ENCODE assay signal across 23 mouse cellular contexts in the genomic region with DNA sequence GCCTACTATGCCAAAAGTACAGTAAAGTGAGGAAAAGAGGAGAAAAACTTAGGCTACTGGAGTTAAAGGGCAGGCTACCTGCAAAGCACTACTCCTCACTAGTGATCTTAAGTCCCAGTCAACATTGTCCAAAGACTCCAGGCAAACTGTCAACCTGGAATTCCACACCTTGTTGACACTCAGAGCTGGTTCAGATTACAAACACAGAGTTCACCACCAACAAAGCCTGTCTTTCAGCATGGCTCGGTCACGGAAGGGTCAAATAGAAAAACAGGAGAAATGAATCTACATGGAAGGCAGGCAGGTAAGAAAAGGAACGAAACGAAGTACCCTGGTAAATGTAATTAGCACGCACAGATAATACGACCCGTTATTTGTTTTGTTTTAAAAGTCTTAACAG. TPM values are rescaled to one million over a fixed set of nuclear protein-coding genes. Genes with fewer than 3 reads are reported as not detected.
DNase-seq lines count a peak whose midpoint lies in the region; ATAC-seq lines count a peak whose summit lies in the region.
"Had no signal": no experiment of that assay in that cellular context is flagged by ENCODE, and none has a peak within 500 bp of the region (broad histone marks: within the 10 kb centered on the region; RNA-seq: fewer than 3 reads in every experiment).

No protein-coding gene starts in this region.

- DNase-seq in forebrain, embryonic 14.5 days (ENCODE audit: low spot score), result no peak
- no peak for DNase-seq in heart, postnatal 4 days
- peak; percentile 27 for DNase-seq in embryo, embryonic 10 days (ENCODE audit: low spot score)
- no peak for DNase-seq in adrenal gland, postnatal 4 days (ENCODE audit: low spot score in 2 of 2)
- no peak for DNase-seq in cerebellum, postnatal 4 days (ENCODE audit: low spot score in 2 of 2)
- DNase-seq: adrenal gland, postnatal 10 days; cerebellum, adult 11 months; cerebellum, postnatal 14 days; gastrocnemius, postnatal 14 days; kidney, adult 2 months; kidney, postnatal 14 days; right cerebral cortex, postnatal 4 days; thymus, postnatal 36 days had no signal

- no peaks in the 10 kb centered on the region for H3K36me3 ChIP-seq in forebrain, embryonic 15.5 days
- H3K36me3 ChIP-seq in forebrain, embryonic 14.5 days (ENCODE audit: control insufficient read depth, insufficient read depth, low read length), result peaks cover 6% of the 10 kb centered on the region; the same call in 1 of the 2 replicates
- H3K36me3 ChIP-seq in heart, embryonic 16.5 days (ENCODE audit: control insufficient read depth, insufficient read depth), result 0 out of 2 replicates have a peak, but pooled peaks cover 2% of the 10 kb centered on the region
- peaks cover 12% of the 10 kb centered on the region for H3K36me3 ChIP-seq in embryonic facial prominence, embryonic 13.5 days
- H3K36me3 ChIP-seq: midbrain, embryonic 12.5 days; neural tube, embryonic 12.5 days had no signal

- H3K9ac ChIP-seq in forebrain, embryonic 15.5 days (replicated peaks), result no peak overlapping the region
- no peak overlapping the region for H3K9ac ChIP-seq in forebrain, embryonic 14.5 days (ENCODE audit: low read length)
- no peak overlapping the region for H3K9ac ChIP-seq in heart, embryonic 16.5 days (ENCODE audit: low read length)
- no peak overlapping the region for H3K9ac ChIP-seq in embryonic facial prominence, embryonic 13.5 days
- H3K9ac ChIP-seq: hindbrain, embryonic 13.5 days; midbrain, embryonic 12.5 days; neural tube, embryonic 12.5 days had no signal

- H3K27me3 ChIP-seq in forebrain, embryonic 15.5 days, result no peaks in the 10 kb centered on the region
- no peaks in the 10 kb centered on the region for H3K27me3 ChIP-seq in forebrain, embryonic 14.5 days (replicated peaks; ENCODE audit: control insufficient read depth, insufficient read depth, low read length)
- no peaks in the 10 kb centered on the region for H3K27me3 ChIP-seq in heart, embryonic 16.5 days (ENCODE audit: control insufficient read depth, insufficient read depth, low read length)
- H3K27me3 ChIP-seq in embryonic facial prominence, embryonic 13.5 days, result 0 out of 2 replicates have a peak, but pooled peaks cover 5% of the 10 kb centered on the region
- H3K27me3 ChIP-seq: hindbrain, embryonic 13.5 days; midbrain, embryonic 12.5 days; neural tube, embryonic 12.5 days had no signal

- no peak overlapping the region for H3K4me3 ChIP-seq in forebrain, embryonic 15.5 days
- no peak overlapping the region for H3K4me3 ChIP-seq in forebrain, embryonic 14.5 days (ENCODE audit: low read depth, low read length)
- peak overlapping the region; percentile 6; the same call in 1 of the 2 replicates for H3K4me3 ChIP-seq in heart, embryonic 16.5 days (ENCODE audit: low read length)
- no peak overlapping the region for H3K4me3 ChIP-seq in embryonic facial prominence, embryonic 13.5 days
- H3K4me3 ChIP-seq: forebrain, embryonic 10.5 days; hindbrain, embryonic 13.5 days; midbrain, embryonic 12.5 days; neural tube, embryonic 12.5 days had no signal

- WGBS in forebrain, embryonic 15.5 days, result 45% methylated on average over 7 of the region's 7 CpGs
- 47% methylated on average over 7 of the region's 7 CpGs for WGBS in forebrain, embryonic 14.5 days
- 35% methylated on average over 7 of the region's 7 CpGs for WGBS in heart, embryonic 16.5 days
- WGBS in embryonic facial prominence, embryonic 13.5 days, result 9% methylated on average over 7 of the region's 7 CpGs

- 0 out of 2 replicates have a peak, but pooled peaks cover 3% of the 10 kb centered on the region for H3K4me1 ChIP-seq in forebrain, embryonic 15.5 days
- H3K4me1 ChIP-seq in forebrain, embryonic 14.5 days (ENCODE audit: control insufficient read depth, insufficient read depth, low read length), result no peaks in the 10 kb centered on the region
- H3K4me1 ChIP-seq in heart, embryonic 16.5 days (ENCODE audit: control insufficient read depth, insufficient read depth, low read length), result peaks cover 3% of the 10 kb centered on the region; the same call in 1 of the 2 replicates
- peaks cover 25% of the 10 kb centered on the region for H3K4me1 ChIP-seq in embryonic facial prominence, embryonic 13.5 days
- H3K4me1 ChIP-seq: hindbrain, embryonic 13.5 days; midbrain, embryonic 12.5 days; neural tube, embryonic 12.5 days had no signal

- no peak overlapping the region for H3K27ac ChIP-seq in forebrain, embryonic 15.5 days (replicated peaks)
- no peak overlapping the region for H3K27ac ChIP-seq in forebrain, embryonic 14.5 days (ENCODE audit: low read depth, low read length)
- H3K27ac ChIP-seq in heart, embryonic 16.5 days (ENCODE audit: low read length), result peak overlapping the region; percentile 13; the same call in 1 of the 2 replicates
- 0 out of 2 replicates have a peak overlapping the region, but pooled peaks have one; percentile 22 for H3K27ac ChIP-seq in embryonic facial prominence, embryonic 13.5 days
- H3K27ac ChIP-seq: forebrain, embryonic 10.5 days; hindbrain, embryonic 13.5 days; macrophage; midbrain, embryonic 12.5 days; neural tube, embryonic 12.5 days had no signal

- no peaks in the 10 kb centered on the region for H3K9me3 ChIP-seq in forebrain, embryonic 15.5 days
- H3K9me3 ChIP-seq in forebrain, embryonic 14.5 days (replicated peaks; ENCODE audit: control insufficient read depth, low read length), result no peaks in the 10 kb centered on the region
- H3K9me3 ChIP-seq in heart, embryonic 16.5 days (replicated peaks; ENCODE audit: control insufficient read depth, low read length), result peaks cover 4% of the 10 kb centered on the region
- no peaks in the 10 kb centered on the region; the same call in 1 of the 2 replicates for H3K9me3 ChIP-seq in embryonic facial prominence, embryonic 13.5 days
- H3K9me3 ChIP-seq: hindbrain, embryonic 13.5 days; midbrain, embryonic 12.5 days; neural tube, embryonic 12.5 days had no signal

- 0 out of 2 replicates have a peak, but pooled peaks have one; percentile 16 for ATAC-seq in forebrain, embryonic 15.5 days (replicated peaks)
- no peak for ATAC-seq in forebrain, embryonic 14.5 days
- no peak for ATAC-seq in heart, embryonic 16.5 days (replicated peaks; ENCODE audit: extremely low read depth, insufficient read depth, low FRiP score)
- ATAC-seq in embryonic facial prominence, embryonic 13.5 days (ENCODE audit: insufficient number of reproducible peaks, insufficient read depth, low FRiP score, low TSS enrichment, low read depth), result 0 out of 2 replicates have a peak, but pooled peaks have one; percentile 37
- ATAC-seq: activated CD4-positive, CD25-positive, alpha-beta regulatory T cell, adult 4 months; inflammation-experienced regulatory T-cells, adult 6 months had no signal

- no peak overlapping the region for H3K4me2 ChIP-seq in forebrain, embryonic 15.5 days (replicated peaks)
- no peak overlapping the region for H3K4me2 ChIP-seq in forebrain, embryonic 14.5 days (ENCODE audit: low read length)
- peak overlapping the region; percentile 39 for H3K4me2 ChIP-seq in heart, embryonic 16.5 days (ENCODE audit: low read depth, low read length)
- H3K4me2 ChIP-seq in embryonic facial prominence, embryonic 13.5 days, result peak overlapping the region; percentile 14; the same call in 1 of the 2 replicates
- H3K4me2 ChIP-seq: hindbrain, embryonic 13.5 days; midbrain, embryonic 12.5 days; neural tube, embryonic 12.5 days had no signal

RNA-seq across cellular contexts. Expression of a gene that starts 18.6 kb away (rescaled TPM):
- 175 and 195 TPM in 2 replicates for polyA plus RNA-seq in forebrain, embryonic 15.5 days (2015; fragmentation: Nextera tagmentation; extraction: Ambion mirVana)
- 188 and 194 TPM in 2 replicates for polyA plus RNA-seq in forebrain, embryonic 14.5 days (2014; fragmentation: Nextera tagmentation; extraction: Ambion mirVana)
- polyA plus RNA-seq in heart, embryonic 16.5 days (2015; fragmentation: Nextera tagmentation; extraction: Ambion mirVana), result 111 and 115 TPM in 2 replicates
- 10 to 100 TPM; 47.0 to 47.5 TPM for total RNA-seq in heart, postnatal 4 days (2021)
- polyA plus RNA-seq in embryonic facial prominence, embryonic 13.5 days (2015; fragmentation: Nextera tagmentation; extraction: Ambion mirVana), result 214 and 217 TPM in 2 replicates
- 100 to 1,000 TPM in 1 of 2 experiments, 10 to 100 TPM in 1; 99.5 to 110 TPM for total RNA-seq in adrenal gland, postnatal 4 days (2021)

Comparison
In these comparisons a context has a peak if more than half of its experiments do, and no peak if none do; other contexts are left out.
1. ATAC-seq: peak in forebrain, embryonic 15.5 days (single experiment) and embryonic facial prominence, embryonic 13.5 days (single experiment); none in forebrain, embryonic 14.5 days (single experiment) and heart, embryonic 16.5 days (single experiment).
2. H3K27ac ChIP-seq: peak in heart, embryonic 16.5 days (single experiment) and embryonic facial prominence, embryonic 13.5 days (single experiment); none in forebrain, embryonic 15.5 days (single experiment) and forebrain, embryonic 14.5 days (single experiment).
3. H3K4me2 ChIP-seq: peak in heart, embryonic 16.5 days (single experiment) and embryonic facial prominence, embryonic 13.5 days (single experiment); none in forebrain, embryonic 15.5 days (single experiment) and forebrain, embryonic 14.5 days (single experiment).